Comparison of ENCODE assay signal across 15 mouse cellular contexts in genomic region chr3:27494066-27494465, GRCm38 (mm10).
A peak's percentile ranks its signal among the peaks of the same experiment; 100 is the strongest.
DNase-seq lines count a peak whose midpoint lies in the region.
"Had no signal": no experiment of that assay in that cellular context is flagged by ENCODE, and none has a peak within 500 bp of the region (broad histone marks: within the 10 kb centered on the region; RNA-seq: fewer than 3 reads in every experiment).

No protein-coding gene starts in this region.

- DNase-seq in adrenal gland, adult 2 months, result peak; percentile 23
- DNase-seq in adrenal gland, postnatal 14 days, result no peak
- DNase-seq in heart, adult 18-20 months, result peak; percentile 38 to 47
- no peak for DNase-seq in heart, postnatal 4 days
- DNase-seq in lung, postnatal 14 days, result peak; percentile 14
- DNase-seq in lung, postnatal 25 days (ENCODE audit: low spot score), result no peak
- peak; percentile 86 for DNase-seq in fibroblast of lung, adult 2 months (ENCODE audit: low read depth)
- DNase-seq in thymus, postnatal 36 days, result no peak
- DNase-seq: adrenal gland, postnatal 10 days; cerebellum, adult 11 months; cerebellum, adult 2 months; cerebellum, adult 9-11 months; cerebellum, postnatal 25 days; gastrocnemius, postnatal 10 days; gastrocnemius, postnatal 36 days had no signal

Comparison
In these comparisons a context has a peak if more than half of its experiments do, and no peak if none do; other contexts are left out.
1. DNase-seq: peak in adrenal gland, adult 2 months (single experiment), heart, adult 18-20 months (2 of 2), lung, postnatal 14 days (single experiment) and fibroblast of lung, adult 2 months (single experiment); none in adrenal gland, postnatal 14 days (single experiment), heart, postnatal 4 days (single experiment), lung, postnatal 25 days (single experiment) and thymus, postnatal 36 days (0 of 2).